Mouse (Mus musculus) forebrain, embryonic 14.5 days (tissue): ENCODE results near the gene Mill2. TPM values are rescaled to one million over a fixed set of nuclear protein-coding genes. Genes with fewer than 3 reads are reported as not detected.

ENCODE experiments used
- ATAC-seq: fragments of 200-750 bp; cut with Nextera tagmentation; 2 replicates; pipeline ENCODE4 v1.8.0; 2017; ENCODE audit warnings: mild to moderate bottlenecking, moderate library complexity
- DNase-seq: peaks from one replicate; pipeline ENCODE4 v3.0.0-alpha.2; 2015; ENCODE audit warnings: low spot score
- H3K27ac ChIP-seq: fragments of 300-500 bp; sonication (generic); 2 replicates; pipeline ENCODE4 v1.5.1; 2014; ENCODE audit warnings: low read depth, mild to moderate bottlenecking, control low read depth, low read length, moderate library complexity
- H3K27me3 ChIP-seq: fragments of 300-500 bp; sonication (generic); replicated peaks from 2 replicates; pipeline ENCODE4 v1.6.1; 2014; ENCODE audit warnings: low read length, control low read depth, mixed read lengths; ENCODE audit not compliant: control insufficient read depth, insufficient read depth
- H3K36me3 ChIP-seq: fragments of 300-500 bp; sonication (generic); 2 replicates; pipeline ENCODE4 v1.6.1; 2014; ENCODE audit warnings: low read length, control low read depth; ENCODE audit not compliant: control insufficient read depth, insufficient read depth
- H3K4me1 ChIP-seq: fragments of 300-500 bp; sonication (generic); 2 replicates; pipeline ENCODE4 v1.6.1; 2014; ENCODE audit warnings: antibody characterized with exemption, low read length, control low read depth; ENCODE audit not compliant: control insufficient read depth, insufficient read depth
- H3K4me2 ChIP-seq: fragments of 300-500 bp; sonication (generic); 2 replicates; pipeline ENCODE4 v1.6.1; 2014; ENCODE audit warnings: mild to moderate bottlenecking, control low read depth, low read length
- H3K4me3 ChIP-seq: fragments of 300-500 bp; sonication (generic); 2 replicates; pipeline ENCODE4 v1.5.1; 2014; ENCODE audit warnings: low read depth, low read length, control low read depth
- H3K9ac ChIP-seq: fragments of 300-500 bp; sonication (generic); 2 replicates; pipeline ENCODE4 v1.6.1; 2014; ENCODE audit warnings: mild to moderate bottlenecking, low read length, control low read depth, moderate library complexity
- H3K9me3 ChIP-seq: fragments of 300-500 bp; sonication (generic); replicated peaks from 2 replicates; pipeline ENCODE4 v1.6.1; 2016; ENCODE audit warnings: low read length, control low read depth, mixed read lengths; ENCODE audit not compliant: control insufficient read depth
- WGBS: fragments of 180-500 bp; shearing (Covaris S2); extraction: QIAGEN DNeasy Blood & Tissue Kit; methylation state at CpG from one replicate; pipeline ENCODE4 v1.1.7; 2014; 5-methylcytosine and 5-hydroxymethylcytosine counted together
- polyA plus RNA-seq: library from polyadenylated mRNA; unstranded; fragments of >200 nt; fragmentation: Nextera tagmentation; extraction: Ambion mirVana; gene quantifications from 2 replicates; pipeline ENCODE4 v1.2.1, GENCODE M21; 2014

Gene Mill2
- polyA plus RNA-seq, 1 experiment from 2014 or later: 0.29 TPM

- H3K27ac ChIP-seq: no peak overlapping the region
- no peaks in the 10 kb centered on the region for H3K27me3 ChIP-seq
- DNase-seq (no peak), ATAC-seq (no peak)
- H3K9me3 ChIP-seq: no peaks in the 10 kb centered on the region
- H3K4me3 ChIP-seq: no peak overlapping the region
- H3K9ac ChIP-seq: no peak overlapping the region
- 83% methylated on average over 1 of the region's 1 CpGs for WGBS
- no peaks in the 10 kb centered on the region for H3K4me1 ChIP-seq
- H3K36me3 ChIP-seq: no peaks in the 10 kb centered on the region
- no peak overlapping the region for H3K4me2 ChIP-seq
Measured at GRCm38 (mm10) chr7:18886963-18887362, 47.2 kb downstream of the Mill2 start.

GRCm38 (mm10) chr7:18890848-18891247 lies 51.1 kb downstream of the Mill2 start:
- no peaks in the 10 kb centered on the region for H3K9me3 ChIP-seq
- WGBS: 93% methylated on average over 8 of the region's 8 CpGs
- no peak for ATAC-seq

GRCm38 (mm10) chr7:18891872-18892599 lies 52.3 kb downstream of the Mill2 start:
- Histone ChIP-seq H3K4me2 (peak overlapping the region; percentile 77), H3K27ac (no peak overlapping the region), H3K4me3 (peak overlapping the region; percentile 41), H3K9me3 (no peaks in the 10 kb centered on the region), H3K9ac (peak overlapping the region; percentile 64), H3K36me3 (no peaks in the 10 kb centered on the region), H3K27me3 (0 out of 2 replicates have a peak, but pooled peaks cover 5% of the 10 kb centered on the region), H3K4me1 (peaks cover 4% of the 10 kb centered on the region; the same call in 1 of the 2 replicates)
- 21% methylated on average over 33 of the region's 33 CpGs for WGBS
- DNase-seq: peak; percentile 92
- peak; percentile 74 for ATAC-seq

More at GRCm38 (mm10) chr7:18890848-18891247, 51.1 kb downstream of the Mill2 start:
- Histone ChIP-seq H3K27ac (no peak overlapping the region), H3K9ac (no peak overlapping the region), H3K4me3 (no peak overlapping the region), H3K4me1 (peaks cover 4% of the 10 kb centered on the region; the same call in 1 of the 2 replicates), H3K27me3 (0 out of 2 replicates have a peak, but pooled peaks cover 5% of the 10 kb centered on the region), H3K4me2 (no peak overlapping the region), H3K36me3 (no peaks in the 10 kb centered on the region)
- no peak for DNase-seq

GRCm38 (mm10) chr7:18893009-18893408 lies 53.2 kb downstream of the Mill2 start:
- Histone ChIP-seq H3K27me3 (0 out of 2 replicates have a peak, but pooled peaks cover 5% of the 10 kb centered on the region), H3K9ac (peak overlapping the region; percentile 37), H3K4me2 (peak overlapping the region; percentile 77), H3K36me3 (0 out of 2 replicates have a peak, but pooled peaks cover 3% of the 10 kb centered on the region), H3K27ac (no peak overlapping the region), H3K4me3 (peak overlapping the region; percentile 41), H3K4me1 (peaks cover 4% of the 10 kb centered on the region; the same call in 1 of the 2 replicates), H3K9me3 (no peaks in the 10 kb centered on the region)
- DNase-seq (no peak), ATAC-seq (peak; percentile 13)
- WGBS: 37% methylated on average over 26 of the region's 27 CpGs

GRCm38 (mm10) chr7:18893651-18894430 lies 54.1 kb downstream of the Mill2 start:
- under 1% methylated on average over 41 of the region's 41 CpGs for WGBS
- Histone ChIP-seq H3K9me3 (no peaks in the 10 kb centered on the region), H3K4me3 (peak overlapping the region; percentile 41), H3K9ac (peak overlapping the region; percentile 68), H3K36me3 (0 out of 2 replicates have a peak, but pooled peaks cover 9% of the 10 kb centered on the region), H3K27ac (no peak overlapping the region), H3K27me3 (0 out of 2 replicates have a peak, but pooled peaks cover 5% of the 10 kb centered on the region), H3K4me2 (peak overlapping the region; percentile 77), H3K4me1 (peaks cover 4% of the 10 kb centered on the region; the same call in 1 of the 2 replicates)
- DNase-seq (peak; percentile 59), ATAC-seq (peak; percentile 35)

GRCm38 (mm10) chr7:18896536-18896935 lies 56.8 kb downstream of the Mill2 start:
- no peak for ATAC-seq
- Histone ChIP-seq H3K27ac (no peak overlapping the region), H3K4me1 (peaks cover 4% of the 10 kb centered on the region; the same call in 1 of the 2 replicates), H3K36me3 (peaks cover 25% of the 10 kb centered on the region; the same call in 1 of the 2 replicates), H3K4me2 (no peak overlapping the region), H3K4me3 (no peak overlapping the region), H3K27me3 (0 out of 2 replicates have a peak, but pooled peaks cover 5% of the 10 kb centered on the region), H3K9me3 (no peaks in the 10 kb centered on the region), H3K9ac (no peak overlapping the region)
- peak; percentile 63 for DNase-seq
- 36% methylated on average over 5 of the region's 5 CpGs for WGBS

- Histone ChIP-seq H3K4me2 (no peak overlapping the region), H3K27ac (no peak overlapping the region), H3K27me3 (no peaks in the 10 kb centered on the region), H3K4me1 (no peaks in the 10 kb centered on the region), H3K9ac (no peak overlapping the region), H3K9me3 (no peaks in the 10 kb centered on the region), H3K36me3 (peaks cover 25% of the 10 kb centered on the region; the same call in 1 of the 2 replicates), H3K4me3 (no peak overlapping the region)
- WGBS: 92% methylated on average over 2 of the region's 2 CpGs
- DNase-seq (no peak), ATAC-seq (no peak)
Measured at GRCm38 (mm10) chr7:18900513-18900912, 60.7 kb downstream of the Mill2 start.

- no peak overlapping the region for H3K4me2 ChIP-seq
- ATAC-seq (no peak), DNase-seq (no peak)
- H3K9ac ChIP-seq: no peak overlapping the region
- 68% methylated on average over 3 of the region's 3 CpGs for WGBS
- no peaks in the 10 kb centered on the region for H3K4me1 ChIP-seq
- H3K36me3 ChIP-seq: peaks cover 22% of the 10 kb centered on the region; the same call in 1 of the 2 replicates
- H3K27me3 ChIP-seq: no peaks in the 10 kb centered on the region
- H3K27ac ChIP-seq: no peak overlapping the region
- H3K4me3 ChIP-seq: no peak overlapping the region
- no peaks in the 10 kb centered on the region for H3K9me3 ChIP-seq
Measured at GRCm38 (mm10) chr7:18902486-18902885, 62.7 kb downstream of the Mill2 start.
